Mouse (Mus musculus) neural tube, embryonic 14.5 days (tissue): Measurements from ENCODE around the gene Rbms3. TPM values are rescaled to one million over a fixed set of nuclear protein-coding genes. Genes with fewer than 3 reads are reported as not detected.

Experiments
- ATAC-seq: fragments of 200-750 bp; cut with Nextera tagmentation; 2 replicates; pipeline ENCODE4 v1.8.0; 2017; ENCODE audit warnings: low read depth, mild to moderate bottlenecking, moderate TSS enrichment, moderate library complexity
- H3K27ac ChIP-seq: fragments of 300-500 bp; sonication (generic); 2 replicates; pipeline ENCODE4 v1.5.1; 2014; ENCODE audit warnings: low read depth, mild to moderate bottlenecking, control low read depth, low read length, moderate library complexity, mixed read lengths
- H3K27me3 ChIP-seq: fragments of 300-500 bp; sonication (generic); 2 replicates; pipeline ENCODE4 v1.6.1; 2014; ENCODE audit warnings: low read length; ENCODE audit not compliant: control insufficient read depth, insufficient read depth
- H3K36me3 ChIP-seq: fragments of 300-500 bp; sonication (generic); 2 replicates; pipeline ENCODE4 v1.6.1; 2014; ENCODE audit warnings: low read length, mixed read lengths; ENCODE audit not compliant: control insufficient read depth, insufficient read depth
- H3K4me1 ChIP-seq: fragments of 300-500 bp; sonication (generic); 2 replicates; pipeline ENCODE4 v1.6.1; 2014; ENCODE audit warnings: low read length; ENCODE audit not compliant: control insufficient read depth, insufficient read depth
- H3K4me2 ChIP-seq: fragments of 300-500 bp; sonication (generic); 2 replicates; pipeline ENCODE4 v1.6.1; 2014; ENCODE audit warnings: mild to moderate bottlenecking, low read depth, low read length, control low read depth
- H3K4me3 ChIP-seq: fragments of 300-500 bp; sonication (generic); 2 replicates; pipeline ENCODE4 v1.5.1; 2014; ENCODE audit warnings: low read depth, low read length, control low read depth, mixed read lengths
- H3K9ac ChIP-seq: fragments of 300-500 bp; sonication (generic); replicated peaks from 2 replicates; pipeline ENCODE4 v1.6.1; 2014; ENCODE audit warnings: low read depth, mild to moderate bottlenecking, control low read depth, low read length, mixed read lengths
- H3K9me3 ChIP-seq: fragments of 300-500 bp; sonication (generic); 2 replicates; pipeline ENCODE4 v1.6.1; 2016; ENCODE audit warnings: low read length; ENCODE audit not compliant: control insufficient read depth
- WGBS: fragments of 180-500 bp; shearing (Covaris S2); extraction: QIAGEN DNeasy Blood & Tissue Kit; methylation state at CpG from one replicate; pipeline ENCODE4 v1.1.7; 2014; 5-methylcytosine and 5-hydroxymethylcytosine counted together
- polyA plus RNA-seq: library from polyadenylated mRNA; unstranded; fragments of >200 nt; fragmentation: Nextera tagmentation; extraction: Ambion mirVana; gene quantifications from 2 replicates; pipeline ENCODE4 v1.2.1, GENCODE M21; 2014

Gene Rbms3
- polyA plus RNA-seq, 1 experiment from 2014 or later = 79.5 TPM

GRCm38 (mm10) chr9:117558562-117558961, 71.2 kb downstream of the Rbms3 start:
- Histone ChIP-seq H3K36me3 (no peaks in the 10 kb centered on the region), H3K27me3 (no peaks in the 10 kb centered on the region), H3K4me2 (no peak overlapping the region), H3K4me1 (no peaks in the 10 kb centered on the region), H3K27ac (no peak overlapping the region), H3K4me3 (no peak overlapping the region), H3K9ac (no peak overlapping the region), H3K9me3 (no peaks in the 10 kb centered on the region)
- 82% methylated on average over 5 of the region's 5 CpGs for WGBS
- ATAC-seq = no peak

GRCm38 (mm10) chr9:117554356-117554755, 75.4 kb downstream of the Rbms3 start:
- no peak for ATAC-seq
- H3K4me2 ChIP-seq = no peak overlapping the region
- no peak overlapping the region for H3K9ac ChIP-seq
- H3K9me3 ChIP-seq = no peaks in the 10 kb centered on the region
- no peak overlapping the region for H3K27ac ChIP-seq
- no peaks in the 10 kb centered on the region for H3K36me3 ChIP-seq
- H3K27me3 ChIP-seq = no peaks in the 10 kb centered on the region
- no peak overlapping the region for H3K4me3 ChIP-seq
- H3K4me1 ChIP-seq = no peaks in the 10 kb centered on the region

GRCm38 (mm10) chr9:117529281-117529680, 100.4 kb downstream of the Rbms3 start:
- no peak overlapping the region for H3K4me2 ChIP-seq
- 79% methylated on average over 2 of the region's 2 CpGs for WGBS
- no peak for ATAC-seq

GRCm38 (mm10) chr9:117508941-117509340, 120.8 kb downstream of the Rbms3 start:
- Histone ChIP-seq H3K9ac (no peak overlapping the region), H3K4me1 (no peaks in the 10 kb centered on the region), H3K4me2 (no peak overlapping the region), H3K4me3 (no peak overlapping the region), H3K9me3 (no peaks in the 10 kb centered on the region), H3K27ac (no peak overlapping the region), H3K36me3 (no peaks in the 10 kb centered on the region), H3K27me3 (no peaks in the 10 kb centered on the region)
- 45% methylated on average over 11 of the region's 11 CpGs for WGBS
- ATAC-seq = no peak

More at GRCm38 (mm10) chr9:117529281-117529680, 100.4 kb downstream of the Rbms3 start:
- H3K27ac ChIP-seq = no peak overlapping the region
- no peak overlapping the region for H3K4me3 ChIP-seq
- no peak overlapping the region for H3K9ac ChIP-seq
- H3K9me3 ChIP-seq = no peaks in the 10 kb centered on the region
- H3K27me3 ChIP-seq = no peaks in the 10 kb centered on the region
- H3K4me1 ChIP-seq = no peaks in the 10 kb centered on the region
- no peaks in the 10 kb centered on the region for H3K36me3 ChIP-seq

GRCm38 (mm10) chr9:117491866-117492265, 137.8 kb downstream of the Rbms3 start:
- WGBS = 85% methylated on average over 2 of the region's 2 CpGs
- Histone ChIP-seq H3K9me3 (no peaks in the 10 kb centered on the region), H3K27ac (no peak overlapping the region), H3K9ac (no peak overlapping the region), H3K36me3 (no peaks in the 10 kb centered on the region), H3K4me3 (no peak overlapping the region), H3K27me3 (no peaks in the 10 kb centered on the region), H3K4me2 (no peak overlapping the region), H3K4me1 (no peaks in the 10 kb centered on the region)
- no peak for ATAC-seq

- no peaks in the 10 kb centered on the region for H3K9me3 ChIP-seq
- H3K36me3 ChIP-seq = no peaks in the 10 kb centered on the region
- no peaks in the 10 kb centered on the region for H3K4me1 ChIP-seq
- no peak overlapping the region for H3K4me3 ChIP-seq
- no peak overlapping the region for H3K27ac ChIP-seq
- H3K9ac ChIP-seq = no peak overlapping the region
- no peak overlapping the region for H3K4me2 ChIP-seq
- 97% methylated on average over 5 of the region's 5 CpGs for WGBS
- no peak for ATAC-seq
- no peaks in the 10 kb centered on the region for H3K27me3 ChIP-seq
Measured at GRCm38 (mm10) chr9:117484396-117484795, 145.3 kb downstream of the Rbms3 start.

GRCm38 (mm10) chr9:117476753-117477152, 153.0 kb downstream of the Rbms3 start:
- ATAC-seq = no peak
- no peak overlapping the region for H3K4me2 ChIP-seq
- 81% methylated on average over 13 of the region's 13 CpGs for WGBS
- H3K36me3 ChIP-seq = no peaks in the 10 kb centered on the region
- no peak overlapping the region for H3K9ac ChIP-seq
- no peak overlapping the region for H3K4me3 ChIP-seq
- no peak overlapping the region for H3K27ac ChIP-seq
- H3K27me3 ChIP-seq = no peaks in the 10 kb centered on the region
- no peaks in the 10 kb centered on the region for H3K9me3 ChIP-seq
- no peaks in the 10 kb centered on the region for H3K4me1 ChIP-seq

- Histone ChIP-seq H3K27me3 (no peaks in the 10 kb centered on the region), H3K4me3 (no peak overlapping the region), H3K36me3 (no peaks in the 10 kb centered on the region), H3K9ac (no peak overlapping the region), H3K9me3 (no peaks in the 10 kb centered on the region), H3K27ac (no peak overlapping the region), H3K4me2 (no peak overlapping the region), H3K4me1 (no peaks in the 10 kb centered on the region)
- no peak for ATAC-seq
- WGBS = 78% methylated on average over 10 of the region's 10 CpGs
Measured at GRCm38 (mm10) chr9:117452816-117453215, 176.9 kb downstream of the Rbms3 start.

- no peak overlapping the region for H3K27ac ChIP-seq
- H3K4me3 ChIP-seq = no peak overlapping the region
- H3K36me3 ChIP-seq = no peaks in the 10 kb centered on the region
- ATAC-seq = no peak
- H3K27me3 ChIP-seq = no peaks in the 10 kb centered on the region
- H3K9ac ChIP-seq = no peak overlapping the region
- no peaks in the 10 kb centered on the region for H3K9me3 ChIP-seq
- H3K4me1 ChIP-seq = no peaks in the 10 kb centered on the region
- no peak overlapping the region for H3K4me2 ChIP-seq
- WGBS = 65% methylated on average over 7 of the region's 7 CpGs
Measured at GRCm38 (mm10) chr9:117442611-117443010, 187.1 kb downstream of the Rbms3 start.

GRCm38 (mm10) chr9:117435856-117436255, 193.9 kb downstream of the Rbms3 start:
- Histone ChIP-seq H3K36me3 (no peaks in the 10 kb centered on the region), H3K9me3 (no peaks in the 10 kb centered on the region), H3K9ac (no peak overlapping the region), H3K4me2 (no peak overlapping the region), H3K27me3 (no peaks in the 10 kb centered on the region), H3K4me1 (no peaks in the 10 kb centered on the region), H3K27ac (no peak overlapping the region), H3K4me3 (no peak overlapping the region)
- 67% methylated on average over 2 of the region's 2 CpGs for WGBS
- no peak for ATAC-seq
